Mouse (Mus musculus): ENCODE results near the gene Arid5b. TPM values are rescaled to one million over a fixed set of nuclear protein-coding genes. Genes with fewer than 3 reads are reported as not detected.
A peak's percentile ranks its signal among the peaks of the same experiment; 100 is the strongest.

Gene Arid5b
- polyA plus RNA-seq, 1 experiment from 2014 or later: 64.8 TPM

DNA sequence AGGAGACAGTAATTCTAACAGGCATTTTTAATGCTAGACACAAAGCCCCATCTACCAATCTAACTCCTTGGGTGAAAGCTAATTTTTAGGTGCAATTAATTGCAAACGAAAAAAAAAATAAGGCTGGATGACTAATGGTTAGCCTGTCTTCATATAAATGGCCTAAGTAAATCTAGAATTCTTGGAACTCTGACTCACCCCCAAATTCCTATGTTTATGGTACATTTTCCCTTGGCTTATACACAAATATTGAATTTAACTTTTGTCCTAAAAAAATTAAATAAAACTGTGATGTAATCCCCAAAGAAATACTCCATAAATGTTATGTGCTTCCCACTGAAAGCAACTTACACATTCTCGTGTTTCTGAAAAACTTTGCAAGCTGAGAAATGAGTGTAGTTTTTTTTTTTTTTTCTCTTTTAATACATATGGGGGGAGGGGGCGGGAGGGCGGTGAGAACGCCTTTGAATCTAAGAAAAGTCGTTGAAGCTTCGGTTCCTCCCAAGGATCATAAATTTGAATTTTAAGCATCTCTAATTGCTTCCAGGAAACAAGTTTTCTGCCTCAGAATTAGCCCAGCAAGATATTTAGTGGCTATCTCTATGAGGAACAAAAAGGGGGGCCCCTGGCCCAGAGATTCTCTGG lies 31.8 kb downstream of the Arid5b start:
- no peak overlapping the region for H3K9ac ChIP-seq
- H3K36me3 ChIP-seq: peaks cover 14% of the 10 kb centered on the region
- no peaks in the 10 kb centered on the region for H3K27me3 ChIP-seq
- no peaks in the 10 kb centered on the region for H3K9me3 ChIP-seq
- WGBS: 51% methylated on average over 7 of the region's 7 CpGs
- ATAC-seq (ENCODE audit: insufficient number of reproducible peaks, insufficient read depth, low FRiP score, low TSS enrichment, low read depth): no peak
- no peak overlapping the region for H3K4me3 ChIP-seq
- no peak overlapping the region for H3K4me2 ChIP-seq
- 0 out of 2 replicates have a peak overlapping the region, but pooled peaks have one; percentile 40 for H3K27ac ChIP-seq
- peaks cover 26% of the 10 kb centered on the region for H3K4me1 ChIP-seq

DNA sequence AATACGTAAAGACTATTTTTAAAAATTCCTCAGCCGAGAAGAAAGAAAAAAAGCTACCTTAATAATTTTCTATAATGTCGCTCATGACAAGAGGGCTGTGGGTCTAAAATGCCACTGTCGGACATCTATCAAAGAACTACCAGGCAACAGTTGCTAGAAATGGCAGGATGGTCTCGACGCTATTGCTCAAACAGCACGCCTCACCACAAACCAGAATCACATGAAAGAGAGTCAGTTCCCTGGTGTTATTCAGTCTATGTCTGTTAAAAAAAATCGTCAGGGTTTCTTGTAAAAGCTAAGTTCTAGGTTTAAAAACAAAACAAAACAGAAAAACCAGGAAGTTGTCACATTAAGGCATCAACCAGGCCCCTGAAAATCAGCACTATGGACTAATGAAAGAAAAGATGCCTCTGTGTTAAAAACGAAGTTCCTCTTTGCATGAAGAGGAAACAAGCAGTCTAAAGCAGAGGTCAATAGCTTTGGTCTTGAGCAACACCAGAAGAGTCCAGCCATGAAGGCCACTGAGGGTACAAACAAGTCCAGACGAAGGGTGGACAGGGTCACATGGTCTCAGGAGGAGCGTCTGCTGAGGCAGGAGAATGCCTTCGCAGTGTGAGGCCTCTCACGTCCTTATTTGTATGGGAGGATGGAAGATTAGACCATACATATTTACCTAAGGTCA lies 37.6 kb downstream of the Arid5b start:
- H3K4me2 ChIP-seq: no peak overlapping the region
- no peaks in the 10 kb centered on the region for H3K27me3 ChIP-seq
- no peak overlapping the region for H3K27ac ChIP-seq
- no peak overlapping the region for H3K9ac ChIP-seq
- H3K36me3 ChIP-seq: peaks cover 23% of the 10 kb centered on the region
- no peak for ATAC-seq (ENCODE audit: insufficient number of reproducible peaks, insufficient read depth, low FRiP score, low TSS enrichment, low read depth)
- H3K4me1 ChIP-seq: peaks cover 19% of the 10 kb centered on the region
- WGBS: 81% methylated on average over 13 of the region's 13 CpGs
- H3K4me3 ChIP-seq: no peak overlapping the region
- H3K9me3 ChIP-seq: no peaks in the 10 kb centered on the region

DNA sequence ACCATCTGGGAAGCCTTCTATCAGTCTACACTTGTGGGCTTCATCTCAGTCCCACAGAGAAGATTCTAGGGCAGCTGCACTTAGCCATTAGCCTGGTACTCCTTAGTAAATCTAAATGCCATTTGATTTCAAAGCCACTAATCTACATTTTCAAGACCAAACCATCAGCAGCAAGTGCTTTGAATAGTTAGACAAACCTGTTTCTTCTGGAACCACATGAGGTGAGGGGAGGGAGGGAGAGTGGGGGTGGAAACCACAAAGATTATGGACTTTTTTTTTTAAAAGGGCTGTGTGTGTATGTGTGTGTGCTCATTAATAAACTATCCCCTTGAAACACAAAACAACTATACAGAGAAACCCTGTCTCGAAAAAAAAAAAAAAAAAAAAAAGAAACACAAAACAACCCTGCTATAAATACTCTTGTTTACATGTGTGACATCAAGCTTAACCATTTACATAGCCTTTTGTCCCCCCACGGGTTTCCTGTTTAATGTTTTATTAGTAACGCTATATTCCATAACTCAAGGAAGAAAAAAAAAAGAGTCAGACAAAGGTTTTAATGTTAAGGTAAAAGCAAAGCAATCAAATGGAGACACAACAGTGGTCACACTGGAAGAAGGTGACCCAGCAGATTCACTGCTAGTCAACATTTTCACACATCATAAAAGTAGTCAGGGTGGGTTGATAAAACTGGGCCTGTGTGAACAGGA lies 38.3 kb downstream of the Arid5b start:
- no peaks in the 10 kb centered on the region for H3K9me3 ChIP-seq
- ATAC-seq (ENCODE audit: insufficient number of reproducible peaks, insufficient read depth, low FRiP score, low TSS enrichment, low read depth): no peak
- no peak overlapping the region for H3K4me3 ChIP-seq
- H3K4me2 ChIP-seq: no peak overlapping the region
- H3K9ac ChIP-seq: no peak overlapping the region
- H3K27me3 ChIP-seq: no peaks in the 10 kb centered on the region
- 0 out of 2 replicates have a peak overlapping the region, but pooled peaks have one; percentile 51 for H3K27ac ChIP-seq
- WGBS: 63% methylated on average over 3 of the region's 3 CpGs
- H3K36me3 ChIP-seq: peaks cover 27% of the 10 kb centered on the region
- peaks cover 19% of the 10 kb centered on the region for H3K4me1 ChIP-seq

DNA sequence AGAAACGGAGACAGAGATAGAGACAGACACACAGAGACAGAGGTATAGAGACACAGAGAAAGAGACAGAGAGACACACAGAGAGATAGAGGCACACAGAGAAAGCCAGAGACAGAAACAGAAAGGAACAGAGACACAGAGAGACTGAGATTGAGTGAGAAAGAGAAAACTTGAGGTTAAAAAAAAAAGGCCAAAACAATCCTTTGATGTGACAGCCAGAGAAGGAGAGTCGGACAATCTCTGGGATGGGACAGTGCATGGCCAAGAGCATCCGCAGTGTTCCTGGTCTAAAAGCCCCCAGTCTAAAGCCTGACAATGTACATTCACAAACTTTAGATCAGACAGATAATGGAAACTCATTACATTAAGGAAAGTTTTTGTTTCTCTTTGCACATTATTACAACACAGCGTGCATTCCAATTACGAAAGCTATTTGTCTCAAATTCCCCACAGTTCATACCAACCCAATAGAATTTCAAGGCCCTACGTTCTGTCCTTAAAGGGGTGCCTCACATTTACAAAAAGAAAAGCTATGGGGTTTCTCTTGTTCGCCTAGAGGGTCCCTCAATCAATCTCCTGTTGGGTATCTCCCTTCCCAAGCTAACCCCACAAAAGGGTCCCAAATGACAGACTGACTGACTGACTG lies 39.0 kb downstream of the Arid5b start:
- H3K9me3 ChIP-seq: no peaks in the 10 kb centered on the region
- peaks cover 32% of the 10 kb centered on the region for H3K36me3 ChIP-seq
- H3K4me1 ChIP-seq: peaks cover 22% of the 10 kb centered on the region
- H3K4me3 ChIP-seq: no peak overlapping the region
- H3K4me2 ChIP-seq: no peak overlapping the region
- ATAC-seq (ENCODE audit: insufficient number of reproducible peaks, insufficient read depth, low FRiP score, low TSS enrichment, low read depth): no peak
- no peaks in the 10 kb centered on the region for H3K27me3 ChIP-seq
- WGBS: 75% methylated on average over 7 of the region's 7 CpGs
- 0 out of 2 replicates have a peak overlapping the region, but pooled peaks have one; percentile 51 for H3K27ac ChIP-seq
- H3K9ac ChIP-seq: no peak overlapping the region

DNA sequence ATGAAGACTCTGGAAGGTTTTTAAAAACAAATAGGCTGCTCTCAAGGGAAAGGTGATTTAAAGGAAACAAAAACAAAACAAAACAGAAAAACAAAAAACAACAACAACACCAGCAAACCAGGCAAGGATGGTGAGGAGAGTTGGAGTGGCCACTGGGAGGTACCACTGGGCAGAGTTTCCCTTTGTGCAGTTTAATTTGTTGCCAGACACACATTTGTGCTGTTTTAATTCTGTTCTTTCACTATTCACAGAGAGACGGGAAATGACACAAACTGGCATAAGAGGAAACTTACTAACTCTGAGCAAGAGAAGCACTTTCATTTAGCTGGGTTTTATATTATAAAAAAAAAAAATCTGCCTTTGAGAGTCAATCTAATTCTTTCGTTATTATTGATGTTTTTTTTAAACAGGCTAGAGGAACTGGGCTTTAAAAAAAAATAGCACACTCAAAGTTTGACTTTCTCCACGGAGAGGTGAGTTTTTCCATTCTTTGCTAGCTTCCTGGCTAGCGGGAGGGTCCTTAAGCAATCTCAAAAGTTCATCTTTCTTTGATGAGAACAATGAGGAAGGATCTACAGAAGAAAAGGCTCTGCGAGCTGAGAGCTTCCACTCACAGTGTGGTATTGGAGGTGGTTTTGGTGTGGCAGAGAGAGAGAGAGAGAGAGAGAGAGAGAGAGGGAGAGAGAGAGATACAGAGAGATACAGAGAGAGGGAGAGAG lies 39.7 kb downstream of the Arid5b start:
- H3K4me2 ChIP-seq: no peak overlapping the region

DNA sequence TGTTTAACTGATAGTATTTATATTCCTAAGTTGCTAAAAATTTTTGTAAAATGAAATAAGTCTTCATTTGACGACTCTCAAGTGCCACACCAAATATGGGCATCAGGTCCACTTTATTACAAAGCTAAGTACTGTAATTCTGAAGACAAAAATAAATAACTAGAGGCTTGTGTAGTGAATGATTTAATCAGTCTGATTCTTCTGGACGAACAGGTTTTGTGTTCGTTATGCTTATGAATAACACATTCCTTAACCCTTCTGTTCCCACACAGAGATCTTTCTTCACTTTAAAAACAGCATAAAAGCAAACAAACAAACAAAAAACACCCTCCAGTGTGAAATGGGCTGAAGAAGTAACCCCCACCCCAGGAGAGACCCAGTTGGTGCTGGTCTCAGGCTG lies 40.4 kb downstream of the Arid5b start:
- no peak overlapping the region for H3K4me2 ChIP-seq
- no peaks in the 10 kb centered on the region for H3K27me3 ChIP-seq
- ATAC-seq (ENCODE audit: insufficient number of reproducible peaks, insufficient read depth, low FRiP score, low TSS enrichment, low read depth): no peak
- peaks cover 22% of the 10 kb centered on the region for H3K4me1 ChIP-seq
- WGBS: 40% methylated on average over 3 of the region's 3 CpGs
- H3K36me3 ChIP-seq: peaks cover 45% of the 10 kb centered on the region
- H3K9me3 ChIP-seq: no peaks in the 10 kb centered on the region
- no peak overlapping the region for H3K9ac ChIP-seq
- H3K4me3 ChIP-seq: no peak overlapping the region
- no peak overlapping the region for H3K27ac ChIP-seq

More for the DNA sequence above, 39.7 kb downstream of the Arid5b start:
- Histone ChIP-seq H3K27ac (0 out of 2 replicates have a peak overlapping the region, but pooled peaks have one; percentile 4), H3K27me3 (no peaks in the 10 kb centered on the region), H3K4me1 (peaks cover 22% of the 10 kb centered on the region), H3K36me3 (peaks cover 39% of the 10 kb centered on the region), H3K9me3 (no peaks in the 10 kb centered on the region), H3K9ac (no peak overlapping the region), H3K4me3 (no peak overlapping the region)
- ATAC-seq (ENCODE audit: insufficient number of reproducible peaks, insufficient read depth, low FRiP score, low TSS enrichment, low read depth): no peak
- WGBS: 55% methylated on average over 5 of the region's 5 CpGs

DNA sequence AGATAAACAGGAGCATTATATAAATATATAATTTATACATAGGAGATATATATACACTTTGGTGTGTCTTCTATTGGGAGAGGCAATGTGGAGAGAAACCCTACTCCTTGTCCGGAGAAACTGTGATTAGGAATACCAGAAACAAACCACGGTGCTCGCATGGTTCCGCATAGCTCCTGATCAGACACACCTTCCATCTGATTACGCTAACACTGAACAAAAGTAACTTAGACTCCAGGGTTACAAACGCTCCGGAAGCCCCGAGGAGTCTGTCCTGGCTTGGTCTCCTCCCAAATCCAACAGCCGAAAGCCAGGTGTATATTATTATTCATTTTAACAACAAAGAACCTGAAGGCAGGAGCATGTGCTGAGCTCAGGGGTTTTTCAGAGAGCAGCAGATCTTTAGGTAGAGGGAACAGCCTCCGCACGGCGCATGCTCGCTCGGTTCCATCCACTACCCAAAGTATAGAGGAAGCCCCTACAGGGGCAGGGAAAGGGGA lies 41.5 kb downstream of the Arid5b start:
- Histone ChIP-seq H3K9ac (no peak overlapping the region), H3K4me2 (no peak overlapping the region), H3K36me3 (peaks cover 39% of the 10 kb centered on the region), H3K4me1 (peaks cover 22% of the 10 kb centered on the region), H3K27ac (no peak overlapping the region), H3K9me3 (no peaks in the 10 kb centered on the region), H3K4me3 (no peak overlapping the region), H3K27me3 (no peaks in the 10 kb centered on the region)
- no peak for ATAC-seq (ENCODE audit: insufficient number of reproducible peaks, insufficient read depth, low FRiP score, low TSS enrichment, low read depth)
- WGBS: 66% methylated on average over 14 of the region's 14 CpGs

DNA sequence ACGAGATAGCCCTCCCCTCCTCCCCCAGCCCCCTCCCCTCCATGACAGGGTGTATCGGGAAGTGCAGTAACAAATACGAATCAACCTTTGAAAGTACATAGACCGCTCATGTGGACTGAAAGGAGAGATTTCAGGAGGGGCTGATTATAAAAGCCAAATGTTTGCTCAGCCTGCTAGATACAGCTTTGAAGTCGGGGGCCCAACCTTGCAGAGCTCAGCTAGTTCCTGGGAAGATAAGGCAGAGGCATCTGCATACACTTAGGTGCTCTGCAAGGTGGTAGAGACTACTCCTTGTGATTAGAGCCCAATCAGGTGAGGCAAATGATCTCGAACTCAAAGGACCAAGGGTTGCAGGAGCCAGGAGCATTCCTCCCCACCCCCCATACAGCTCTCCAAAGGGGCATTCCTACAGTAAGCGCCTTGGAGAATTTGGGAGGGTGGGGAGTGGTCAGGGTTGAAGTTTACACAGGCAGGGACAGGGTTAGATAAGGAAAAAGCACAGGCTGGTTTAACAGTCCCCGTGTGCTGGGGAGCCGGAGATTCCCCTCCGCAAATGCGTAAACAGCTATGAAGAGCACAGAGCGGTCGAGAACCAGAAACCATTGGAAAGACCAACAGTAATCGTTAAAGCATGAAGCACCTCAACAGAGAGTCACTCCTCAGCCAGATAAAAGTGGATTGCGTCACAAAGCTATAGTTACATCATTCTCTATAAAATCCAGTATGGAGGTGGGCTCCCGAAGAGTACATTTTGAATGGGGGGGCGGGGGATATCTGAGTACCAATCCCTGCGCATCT lies 47.0 kb downstream of the Arid5b start:
- Histone ChIP-seq H3K9ac (no peak overlapping the region), H3K27me3 (no peaks in the 10 kb centered on the region), H3K27ac (no peak overlapping the region), H3K36me3 (peaks cover 61% of the 10 kb centered on the region), H3K4me2 (no peak overlapping the region), H3K4me1 (peaks cover 14% of the 10 kb centered on the region; the same call in 1 of the 2 replicates), H3K4me3 (no peak overlapping the region), H3K9me3 (no peaks in the 10 kb centered on the region)
- ATAC-seq (ENCODE audit: insufficient number of reproducible peaks, insufficient read depth, low FRiP score, low TSS enrichment, low read depth): no peak
- 64% methylated on average over 18 of the region's 18 CpGs for WGBS

DNA sequence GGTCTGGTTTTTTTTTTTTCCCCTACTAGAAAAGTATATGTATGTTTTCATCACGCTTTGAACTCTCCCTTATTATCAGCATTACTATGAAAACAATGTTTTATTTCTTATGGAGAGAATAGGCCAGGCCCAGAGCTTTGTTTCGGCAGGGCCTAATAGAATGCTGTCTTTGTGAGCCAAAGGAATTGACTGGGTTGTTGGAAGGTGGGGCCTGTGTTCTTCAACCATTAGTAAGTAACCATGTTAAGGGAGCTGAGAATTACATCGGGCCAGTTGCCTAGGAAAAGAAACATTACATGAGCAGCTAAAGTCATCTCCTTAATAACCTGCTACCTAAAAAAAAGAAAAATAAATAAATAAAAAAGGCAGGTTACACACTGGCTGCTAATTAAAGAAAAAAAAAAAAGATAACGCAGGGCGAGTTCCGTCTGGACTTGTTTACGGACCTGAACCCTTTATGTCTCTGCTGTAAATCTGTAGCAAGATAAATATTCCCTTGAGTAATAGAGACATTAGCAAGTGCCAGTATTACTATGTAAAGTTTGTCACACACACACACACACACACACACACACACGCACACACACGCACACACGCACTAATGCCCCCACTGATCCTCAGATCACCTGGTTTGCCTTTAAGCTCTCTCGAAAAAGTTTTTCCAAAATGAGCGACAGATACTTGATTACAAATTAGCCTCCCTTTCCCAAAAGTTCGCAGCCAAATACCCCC lies 47.7 kb downstream of the Arid5b start:
- H3K27ac ChIP-seq: no peak overlapping the region
- H3K27me3 ChIP-seq: no peaks in the 10 kb centered on the region
- peaks cover 61% of the 10 kb centered on the region for H3K36me3 ChIP-seq
- WGBS: 62% methylated on average over 13 of the region's 13 CpGs
- H3K4me1 ChIP-seq: peaks cover 14% of the 10 kb centered on the region; the same call in 1 of the 2 replicates
- H3K9ac ChIP-seq: no peak overlapping the region
- no peaks in the 10 kb centered on the region for H3K9me3 ChIP-seq
- no peak overlapping the region for H3K4me3 ChIP-seq
- H3K4me2 ChIP-seq: no peak overlapping the region
- ATAC-seq (ENCODE audit: insufficient number of reproducible peaks, insufficient read depth, low FRiP score, low TSS enrichment, low read depth): no peak
